Mouse (Mus musculus) adrenal gland, postnatal 36 days (tissue): ENCODE measurements around the gene Hoxa3. TPM values are rescaled to one million over a fixed set of nuclear protein-coding genes. Genes with fewer than 3 reads are reported as not detected.

ENCODE experiments used
- DNase-seq, 2 experiments: peaks; one replicate each; pipeline ENCODE4 v3.0.0; 2021; ENCODE audit warnings: mixed read lengths in 1 of 2
- total RNA-seq, 2 experiments: library from RNA; stranded (reverse); gene quantifications; 2 replicates each; pipeline ENCODE4 v1.2.3; 2021

Hoxa3 gene
- total RNA-seq, 2 experiments from 2014 or later = 3.7 TPM

GRCm38 (mm10) chr6:52183311-52184080, 29.6 kb downstream of the Hoxa3 start:
- DNase-seq = no peak

- DNase-seq = no peak
These were observed 30.3 kb downstream of the Hoxa3 start for GRCm38 (mm10) chr6:52182793-52183192.

- DNase-seq = no peak
These were observed 31.1 kb downstream of the Hoxa3 start for GRCm38 (mm10) chr6:52182030-52182429.

- DNase-seq = no peak
These were observed 32.4 kb downstream of the Hoxa3 start for GRCm38 (mm10) chr6:52180726-52181125.

- no peak for DNase-seq
These were observed 32.9 kb downstream of the Hoxa3 start for GRCm38 (mm10) chr6:52180213-52180710.

- no peak for DNase-seq
These were observed 33.4 kb downstream of the Hoxa3 start for GRCm38 (mm10) chr6:52179690-52180089.

- no peak for DNase-seq
These were observed 34.0 kb downstream of the Hoxa3 start for GRCm38 (mm10) chr6:52178918-52179665.

GRCm38 (mm10) chr6:52177806-52178205, 35.3 kb downstream of the Hoxa3 start:
- no peak for DNase-seq

- no peak for DNase-seq
These were observed 35.9 kb downstream of the Hoxa3 start, which contains the start of gene 5730596B20Rik for GRCm38 (mm10) chr6:52177061-52177735. TSS of gene 5730596B20Rik (plus strand) at chr6:52177498.

GRCm38 (mm10) chr6:52176391-52176790, 36.7 kb downstream of the Hoxa3 start:
- no peak for DNase-seq

GRCm38 (mm10) chr6:52175864-52176263, 37.3 kb downstream of the Hoxa3 start:
- DNase-seq = peak; percentile 63 to 82

GRCm38 (mm10) chr6:52174968-52175751, 38.0 kb downstream of the Hoxa3 start:
- peak in 1 of 2 experiments; percentile 54 for DNase-seq

- no peak for DNase-seq
These were observed 39.5 kb downstream of the Hoxa3 start for GRCm38 (mm10) chr6:52173648-52174047.

GRCm38 (mm10) chr6:52172501-52172900, 40.6 kb downstream of the Hoxa3 start:
- DNase-seq = peak; percentile 95 to 96

GRCm38 (mm10) chr6:52171938-52172337, 41.2 kb downstream of the Hoxa3 start:
- no peak for DNase-seq

GRCm38 (mm10) chr6:52171331-52171730, 41.8 kb downstream of the Hoxa3 start:
- DNase-seq = no peak

GRCm38 (mm10) chr6:52170898-52171223, 42.3 kb downstream of the Hoxa3 start:
- no peak for DNase-seq

GRCm38 (mm10) chr6:52170166-52170897, 42.8 kb downstream of the Hoxa3 start:
- peak; percentile 50 to 62 for DNase-seq

GRCm38 (mm10) chr6:52169499-52170165, 43.5 kb downstream of the Hoxa3 start:
- no peak for DNase-seq
